Mouse (Mus musculus): ENCODE data around the gene Mroh2b. TPM values are rescaled to one million over a fixed set of nuclear protein-coding genes. Genes with fewer than 3 reads are reported as not detected.

Gene Mroh2b
- not detected for polyA plus RNA-seq (2017; shearing (Covaris generic))

DNA sequence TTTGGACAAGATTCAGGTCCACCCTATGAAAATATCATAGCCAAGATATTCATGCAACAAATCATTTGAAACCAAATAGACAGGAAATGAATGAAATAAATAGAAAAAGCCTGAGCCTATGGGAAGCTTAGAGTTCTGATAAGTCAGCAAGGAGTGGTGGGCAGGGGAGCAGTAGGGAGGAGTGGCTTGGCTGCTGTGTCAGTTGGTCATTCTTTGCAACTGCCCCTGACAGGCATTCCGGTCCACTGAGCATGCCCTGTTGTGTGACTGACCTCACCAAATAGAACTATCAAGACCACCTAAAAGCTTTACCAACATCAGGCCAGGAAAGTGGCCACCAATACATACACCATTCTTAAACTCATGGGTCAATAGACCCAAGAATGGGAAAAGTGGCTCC is at the start of gene Mroh2b:
Gene Mroh2b, plus strand, starts transcription at position 301 of the 400 bp plus-strand sequence.
- no peak for ATAC-seq

DNA sequence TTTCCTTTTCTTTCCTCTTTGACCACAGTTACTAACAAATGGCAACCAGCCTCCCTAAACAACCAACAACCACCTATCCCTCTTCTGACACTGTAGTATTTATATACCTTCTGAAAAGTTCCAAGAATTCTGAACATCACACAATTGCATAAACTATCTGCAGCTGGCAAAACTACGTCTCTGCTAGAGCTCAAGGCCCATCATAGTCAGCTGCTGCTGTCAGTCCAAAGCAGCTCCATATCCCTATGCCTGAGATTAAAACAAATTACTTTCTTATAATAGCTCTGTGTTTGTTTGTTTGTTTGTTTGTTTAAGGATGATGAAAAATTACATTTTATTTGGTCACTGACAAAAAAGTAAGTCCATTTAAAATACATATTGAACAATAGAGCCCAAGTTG is 48.5 kb upstream of the Mroh2b start:
- no peak for ATAC-seq

DNA sequence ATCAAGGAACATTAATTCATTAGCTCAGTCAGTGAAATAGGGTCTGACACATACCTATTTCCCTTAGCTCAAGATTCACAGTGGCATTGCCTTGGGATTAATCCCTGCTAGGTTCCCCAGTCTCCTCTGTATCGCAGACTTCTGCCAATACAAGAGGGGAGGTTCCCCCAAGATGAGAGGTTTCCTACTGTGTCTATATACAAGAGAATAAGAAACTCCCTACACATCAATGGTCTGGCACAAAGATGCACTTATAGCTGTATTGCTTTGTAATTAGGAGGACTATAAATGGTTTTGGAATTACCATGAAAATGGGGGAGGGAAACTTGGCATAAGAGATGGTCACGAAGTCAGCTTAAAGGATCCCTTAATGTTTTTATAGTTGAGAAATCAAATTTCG is 3.6 kb upstream of the Mroh2b start:
- ATAC-seq: no peak

DNA sequence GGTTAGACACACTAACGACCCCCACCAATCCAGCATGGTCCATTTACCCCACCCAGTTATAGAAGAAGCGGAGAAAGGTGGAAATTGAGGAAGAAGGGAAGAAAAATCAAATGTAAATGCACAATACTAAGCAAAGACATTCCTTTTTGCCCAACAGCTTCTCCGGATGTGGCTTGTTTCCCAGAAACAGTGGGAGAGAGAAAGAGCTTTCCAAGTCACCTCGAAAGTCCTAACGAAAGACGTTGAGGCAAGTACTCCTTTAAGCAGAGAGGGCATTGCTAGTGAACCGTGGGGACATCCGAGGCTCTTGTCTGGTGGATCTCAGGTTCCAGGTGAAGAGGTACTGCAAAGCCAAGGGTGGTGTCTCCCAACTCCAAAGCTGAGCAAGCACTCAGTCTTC is 36.2 kb downstream of the Mroh2b start:
- no peak for ATAC-seq

DNA sequence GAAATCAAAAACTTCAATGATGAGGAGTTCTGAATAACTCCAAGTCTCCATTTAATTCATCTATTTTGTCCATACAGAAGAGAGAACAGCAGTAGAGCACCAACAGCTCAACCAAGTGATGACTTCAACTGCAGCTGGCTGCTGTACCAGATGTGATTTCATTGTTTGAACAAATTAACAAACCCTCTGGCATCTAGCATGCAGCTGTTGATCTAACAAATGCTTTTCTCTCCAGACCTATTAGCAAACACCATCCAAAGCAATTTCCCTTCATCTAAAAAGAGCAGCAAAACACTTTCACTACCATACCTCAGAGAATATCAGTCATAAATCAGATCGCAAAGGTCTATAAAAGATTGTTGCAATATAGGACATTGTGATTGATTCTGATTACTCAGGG is 74.8 kb downstream of the Mroh2b start:
- ATAC-seq: no peak

DNA sequence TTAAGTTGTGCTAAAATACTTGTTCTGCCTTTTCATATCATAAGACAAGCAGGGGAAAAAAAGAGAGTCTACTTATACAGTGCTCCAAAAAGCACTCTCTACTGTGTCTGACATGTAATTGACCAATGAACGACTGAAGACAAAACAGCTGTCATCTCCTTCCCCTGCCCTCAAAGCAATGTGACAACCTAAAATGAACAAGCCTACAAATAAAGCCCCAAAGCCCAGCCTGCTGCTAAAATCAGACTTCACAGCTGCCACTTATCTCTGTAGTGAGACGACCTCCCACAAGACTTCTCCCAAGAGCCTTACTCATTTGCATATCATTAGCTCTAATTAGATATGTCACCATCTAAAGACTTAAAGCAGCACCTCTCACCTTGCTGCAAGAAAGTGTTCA is 104.4 kb downstream of the Mroh2b start:
- ATAC-seq: no peak

DNA sequence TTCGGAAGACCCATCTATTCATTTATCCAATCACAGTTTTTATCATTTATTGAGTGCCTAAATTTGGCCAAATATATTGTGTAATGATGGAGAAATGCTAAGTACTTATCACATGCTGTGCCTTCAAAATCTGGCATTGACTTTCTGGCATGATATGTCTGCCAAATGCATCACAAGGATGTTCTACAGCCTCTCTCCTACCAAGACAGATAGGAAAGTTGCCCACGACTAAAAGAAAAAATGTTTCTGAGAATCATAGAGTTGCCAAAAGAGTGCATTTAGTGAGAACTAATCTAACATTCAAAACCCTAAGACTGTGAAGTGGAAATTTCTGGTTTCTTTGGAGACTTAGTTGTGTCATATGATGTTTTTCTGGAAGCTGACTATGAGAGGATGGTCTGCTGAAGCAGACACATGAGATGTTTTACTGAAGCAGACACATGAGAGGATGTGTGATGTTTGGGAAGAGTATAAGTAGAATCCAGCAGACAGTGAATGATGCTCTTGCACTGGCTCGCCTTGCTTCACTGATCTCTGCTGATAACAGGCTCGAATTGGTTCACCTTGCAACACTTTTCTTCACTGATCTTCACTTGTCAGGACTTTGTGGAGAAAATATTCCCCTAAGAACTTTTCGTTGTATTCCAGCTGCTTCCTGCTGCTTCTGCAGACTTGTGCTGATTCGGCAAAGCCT is 105.1 kb downstream of the Mroh2b start:
- ATAC-seq: no peak

DNA sequence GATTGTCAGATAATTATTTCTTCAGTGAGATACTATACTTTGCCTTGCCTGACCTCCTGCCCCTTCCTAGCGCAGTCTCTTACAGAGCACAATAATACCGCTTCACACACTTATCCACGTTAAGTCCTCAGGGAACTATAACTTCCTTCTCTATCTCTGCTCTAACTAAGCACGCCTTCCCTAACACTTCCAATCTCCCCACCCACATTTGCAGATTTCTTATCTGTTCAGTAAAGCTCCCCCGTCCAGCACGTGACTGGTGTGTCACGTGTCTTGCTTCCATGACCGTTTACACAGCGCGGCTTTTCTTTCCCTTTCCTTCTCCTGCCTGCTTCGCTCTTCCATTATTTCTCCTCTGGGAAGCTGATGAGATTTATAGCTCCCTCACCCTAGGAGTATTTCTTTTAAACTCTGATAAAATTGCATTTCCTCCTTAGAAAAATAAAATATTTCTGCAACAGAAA is 111.1 kb downstream of the Mroh2b start:
- ATAC-seq: no peak

Other genes with a start within 250 kb of the Mroh2b start
- gene C6, start 171.6 kb upstream of the Mroh2b start, polyA plus RNA-seq (2017; shearing (Covaris generic)): under 1 TPM in 1 of 2 experiments, not detected in 1; 0.20 TPM
- gene C7, start 165.0 kb downstream of the Mroh2b start, polyA plus RNA-seq (2017; shearing (Covaris generic)): not detected
- 10 to 100 TPM; 47.4 to 53.6 TPM for gene Card6, start 209.8 kb downstream of the Mroh2b start, polyA plus RNA-seq (2017; shearing (Covaris generic))
- gene Rpl37, start 217.9 kb downstream of the Mroh2b start, polyA plus RNA-seq (2017; shearing (Covaris generic)): 1,000 to 10,000 TPM; 1,603 to 2,725 TPM
- 10 to 100 TPM; 19.5 to 20.4 TPM for gene Prkaa1, start 245.1 kb downstream of the Mroh2b start, polyA plus RNA-seq (2017; shearing (Covaris generic))

Data from CD4-positive, CD25-positive, alpha-beta regulatory T cell, adult 4 months (primary cell).